Mouse (Mus musculus) kidney, adult 18-20 months (tissue): ENCODE results near the gene 9330182O14Rik.
A peak's percentile ranks its signal among the peaks of the same experiment; 100 is the strongest.

ENCODE experiments used
- DNase-seq: peaks from one replicate; pipeline ENCODE4 v3.0.0; 2021

The 9330182O14Rik gene

GRCm38 (mm10) chr15:40134152-40134792 is at the start of gene 9330182O14Rik:
9330182O14Rik (plus strand) TSS chr15:40134365.
- DNase-seq: no peak

GRCm38 (mm10) chr15:40103304-40103703 is 30.9 kb upstream of the 9330182O14Rik start:
- no peak for DNase-seq

- DNase-seq: no peak
Observed at GRCm38 (mm10) chr15:40105712-40106111, 28.5 kb upstream of the 9330182O14Rik start.

- no peak for DNase-seq
Observed at GRCm38 (mm10) chr15:40113888-40114576, 20.1 kb upstream of the 9330182O14Rik start.

GRCm38 (mm10) chr15:40114600-40115271 is 19.4 kb upstream of the 9330182O14Rik start:
- DNase-seq: no peak

GRCm38 (mm10) chr15:40116396-40116795 is 17.8 kb upstream of the 9330182O14Rik start:
- no peak for DNase-seq

GRCm38 (mm10) chr15:40124211-40124953 is 9.8 kb upstream of the 9330182O14Rik start:
- no peak for DNase-seq

GRCm38 (mm10) chr15:40129496-40129895 is 4.7 kb upstream of the 9330182O14Rik start:
- DNase-seq: no peak

GRCm38 (mm10) chr15:40130880-40131478 is 3.2 kb upstream of the 9330182O14Rik start:
- DNase-seq: peak; percentile 77

GRCm38 (mm10) chr15:40132408-40132807 is 1.8 kb upstream of the 9330182O14Rik start:
- no peak for DNase-seq

- DNase-seq: peak; percentile 34
Observed at GRCm38 (mm10) chr15:40144221-40144620, 10.1 kb downstream of the 9330182O14Rik start.

GRCm38 (mm10) chr15:40157683-40158082 is 23.5 kb downstream of the 9330182O14Rik start:
- no peak for DNase-seq

GRCm38 (mm10) chr15:40166560-40167275 is 32.6 kb downstream of the 9330182O14Rik start:
- DNase-seq: no peak

GRCm38 (mm10) chr15:40167276-40168139 is 33.3 kb downstream of the 9330182O14Rik start:
- DNase-seq: peak; percentile 7

- DNase-seq: no peak
Observed at GRCm38 (mm10) chr15:40168140-40168688, 34.0 kb downstream of the 9330182O14Rik start.

- DNase-seq: no peak
Observed at GRCm38 (mm10) chr15:40169061-40169460, 34.9 kb downstream of the 9330182O14Rik start.

GRCm38 (mm10) chr15:40169705-40170104 is 35.5 kb downstream of the 9330182O14Rik start:
- no peak for DNase-seq

GRCm38 (mm10) chr15:40179423-40179822 is 45.3 kb downstream of the 9330182O14Rik start:
- DNase-seq: no peak

- no peak for DNase-seq
Observed at GRCm38 (mm10) chr15:40187017-40187416, 52.9 kb downstream of the 9330182O14Rik start.
